Comparison of ENCODE assay signal across 14 mouse cellular contexts in the genomic region with DNA sequence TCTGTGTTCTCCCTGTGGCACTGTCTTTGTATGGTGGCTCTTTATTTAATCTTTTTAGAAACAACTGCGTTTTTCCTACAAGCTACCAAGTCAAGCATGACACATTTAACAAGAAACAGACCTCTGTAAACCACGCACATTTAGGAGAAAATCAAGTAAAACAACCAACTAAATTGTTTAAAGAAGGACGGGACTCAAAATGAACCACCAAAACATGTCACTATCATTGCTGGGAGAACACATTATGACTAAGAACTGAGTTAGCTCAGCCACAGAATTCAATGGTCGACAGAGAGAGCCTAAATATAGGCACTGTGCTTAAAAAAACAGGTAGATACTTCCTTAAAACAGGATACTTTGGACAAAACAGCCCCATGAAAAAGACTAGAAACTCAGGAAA. TPM values are rescaled to one million over a fixed set of nuclear protein-coding genes. Genes with fewer than 3 reads are reported as not detected.
A peak's percentile ranks its signal among the peaks of the same experiment; 100 is the strongest.
DNase-seq lines count a peak whose midpoint lies in the region; ATAC-seq and TF ChIP-seq lines count a peak whose summit lies in the region.
"Had no signal": no experiment of that assay in that cellular context is flagged by ENCODE, and none has a peak within 500 bp of the region (broad histone marks: within the 10 kb centered on the region; RNA-seq: fewer than 3 reads in every experiment).

No protein-coding gene starts in this region.

- no peaks in the 10 kb centered on the region for H3K36me3 ChIP-seq in kidney, postnatal 0 days (ENCODE audit: insufficient read depth, low read length)
- H3K36me3 ChIP-seq in embryonic facial prominence, embryonic 14.5 days (ENCODE audit: control insufficient read depth, insufficient read depth, low read length): no peaks in the 10 kb centered on the region
- no peaks in the 10 kb centered on the region for H3K36me3 ChIP-seq in small intestine, adult 2 months (ENCODE audit: control insufficient read depth, insufficient read depth, low read length)

- H3K9me3 ChIP-seq in kidney, postnatal 0 days (replicated peaks; ENCODE audit: low read length): no peaks in the 10 kb centered on the region
- H3K9me3 ChIP-seq in embryonic facial prominence, embryonic 14.5 days (ENCODE audit: control insufficient read depth, low read length): no peaks in the 10 kb centered on the region

- TF ChIP-seq POLR2A in small intestine, adult 2 months (IDR thresholded peaks at IDR 0.05; ENCODE audit: low read depth, low read length): no peak

- TF ChIP-seq CTCF in gastrocnemius, adult 2 months (IDR thresholded peaks at IDR 0.05): no peak
- TF ChIP-seq CTCF in kidney, postnatal 0 days (IDR thresholded peaks at IDR 0.05; ENCODE audit: low read depth): no peak
- no peak for TF ChIP-seq CTCF in small intestine, adult 2 months (IDR thresholded peaks at IDR 0.05; ENCODE audit: extremely low read depth, insufficient read length, insufficient replicate concordance, low read depth, low read length)

- no peak for ATAC-seq in kidney, postnatal 0 days (replicated peaks; ENCODE audit: low FRiP score, low read depth)
- no peak for ATAC-seq in embryonic facial prominence, embryonic 14.5 days (ENCODE audit: low read depth)
- no peak for ATAC-seq in cerebellum, adult (ENCODE audit: insufficient number of reproducible peaks, low FRiP score, low TSS enrichment)
- ATAC-seq: forebrain, postnatal 0 days; hindbrain, embryonic 16.5 days had no signal

- H3K4me1 ChIP-seq in kidney, postnatal 0 days (replicated peaks; ENCODE audit: insufficient read depth, low read length): peaks cover 19% of the 10 kb centered on the region
- H3K4me1 ChIP-seq in embryonic facial prominence, embryonic 14.5 days (ENCODE audit: control insufficient read depth, insufficient read depth, low read length): peaks cover 48% of the 10 kb centered on the region
- peaks cover 25% of the 10 kb centered on the region; the same call in 1 of the 2 replicates for H3K4me1 ChIP-seq in small intestine, adult 2 months (ENCODE audit: control insufficient read depth, insufficient read depth, insufficient read length, low read length)

- H3K4me2 ChIP-seq in kidney, postnatal 0 days (ENCODE audit: low read length): no peak overlapping the region
- peak overlapping the region; percentile 12; the same call in 1 of the 2 replicates for H3K4me2 ChIP-seq in embryonic facial prominence, embryonic 14.5 days (ENCODE audit: low read depth, low read length)
- H3K4me2 ChIP-seq: midbrain, embryonic 11.5 days had no signal

- 51% methylated on average over 4 of the region's 4 CpGs for WGBS in kidney, postnatal 0 days
- WGBS in embryonic facial prominence, embryonic 14.5 days: 26% methylated on average over 4 of the region's 4 CpGs
- 60% methylated on average over 4 of the region's 4 CpGs for WGBS in small intestine, adult 2 months

- H3K9ac ChIP-seq in kidney, postnatal 0 days (ENCODE audit: low read depth, low read length): no peak overlapping the region
- no peak overlapping the region for H3K9ac ChIP-seq in embryonic facial prominence, embryonic 14.5 days (ENCODE audit: low read depth, low read length)
- H3K9ac ChIP-seq: forebrain, postnatal 0 days had no signal

- intact Hi-C loops in gastrocnemius, adult 2 months (cut with DNase I): no loop called here

- H3K4me3 ChIP-seq in gastrocnemius, adult 2 months: no peak overlapping the region
- H3K4me3 ChIP-seq in kidney, postnatal 0 days (replicated peaks; ENCODE audit: low read depth, low read length): no peak overlapping the region
- no peak overlapping the region for H3K4me3 ChIP-seq in embryonic facial prominence, embryonic 14.5 days (ENCODE audit: low read depth, low read length)
- no peak overlapping the region for H3K4me3 ChIP-seq in small intestine, adult 2 months (ENCODE audit: low read depth, low read length)

- H3K27ac ChIP-seq in gastrocnemius, adult 2 months: peak overlapping the region; percentile 71; the same call in 1 of the 2 replicates
- 0 out of 2 replicates have a peak overlapping the region, but pooled peaks have one; percentile 65 for H3K27ac ChIP-seq in kidney, postnatal 0 days
- peak overlapping the region; percentile 71 for H3K27ac ChIP-seq in embryonic facial prominence, embryonic 14.5 days (replicated peaks; ENCODE audit: low read depth, low read length)
- H3K27ac ChIP-seq in small intestine, adult 2 months (ENCODE audit: insufficient read depth, low read depth, low read length): peak overlapping the region; percentile 61; the same call in 1 of the 2 replicates

- H3K27me3 ChIP-seq in kidney, postnatal 0 days (ENCODE audit: insufficient read depth, low read length): no peaks in the 10 kb centered on the region
- H3K27me3 ChIP-seq in embryonic facial prominence, embryonic 14.5 days (replicated peaks; ENCODE audit: control insufficient read depth, insufficient read depth, low read length): no peaks in the 10 kb centered on the region
- H3K27me3 ChIP-seq in small intestine, adult 2 months (ENCODE audit: control insufficient read depth, insufficient read depth, low read length): no peaks in the 10 kb centered on the region

- no peak for DNase-seq in gastrocnemius, adult 2 months
- no peak for DNase-seq in gastrocnemius, postnatal 10 days
- DNase-seq in kidney, postnatal 0 days (ENCODE audit: low spot score): no peak
- DNase-seq in kidney, adult 18-20 months: no peak
- no peak for DNase-seq in embryonic facial prominence, embryonic 14.5 days (ENCODE audit: low spot score)
- DNase-seq in Muller cell, postnatal 12 days (ENCODE audit: inconsistent ontology term): no peak
- DNase-seq: cerebellum, postnatal 10 days; forebrain, postnatal 0 days; kidney, postnatal 10 days; lung, postnatal 10 days had no signal

RNA-seq across cellular contexts. Expression of a gene that starts 20.2 kb away (rescaled TPM):
- total RNA-seq in gastrocnemius, adult 2 months (2021): 10 to 100 TPM; 72.9 to 83.5 TPM
- total RNA-seq in gastrocnemius, postnatal 10 days (2021): 10 to 100 TPM; 55.0 to 57.7 TPM
- polyA plus RNA-seq in kidney, postnatal 0 days (2015; fragmentation: Nextera tagmentation; extraction: Ambion mirVana): 14.1 and 16.2 TPM in 2 replicates
- 12.7 and 13.4 TPM in 2 replicates for polyA plus RNA-seq in embryonic facial prominence, embryonic 14.5 days (2014; fragmentation: Nextera tagmentation; extraction: Ambion mirVana)
- 10.2 and 13.0 TPM in 2 replicates for polyA plus RNA-seq in small intestine, adult 2 months (2012; rRNA removed)

RNA-seq across cellular contexts. Expression of a gene that starts 20.3 kb away (rescaled TPM):
- total RNA-seq in gastrocnemius, adult 2 months (2021): 100 to 1,000 TPM; 130 to 145 TPM
- 10 to 100 TPM; 78.8 to 86.3 TPM for total RNA-seq in gastrocnemius, postnatal 10 days (2021)
- polyA plus RNA-seq in kidney, postnatal 0 days (2015; fragmentation: Nextera tagmentation; extraction: Ambion mirVana): 22.3 and 23.8 TPM in 2 replicates
- 32.3 and 32.5 TPM in 2 replicates for polyA plus RNA-seq in embryonic facial prominence, embryonic 14.5 days (2014; fragmentation: Nextera tagmentation; extraction: Ambion mirVana)
- polyA plus RNA-seq in small intestine, adult 2 months (2012; rRNA removed): 2.6 and 6.2 TPM in 2 replicates
